Mouse (Mus musculus) midbrain, embryonic 11.5 days (tissue): ENCODE measurements around the gene Hist2h4. TPM values are rescaled to one million over a fixed set of nuclear protein-coding genes. Genes with fewer than 3 reads are reported as not detected.

ENCODE experiments used
- ATAC-seq: fragments of 200-750 bp; cut with Nextera tagmentation; 2 replicates; pipeline ENCODE4 v1.8.0; 2017; ENCODE audit warnings: moderate TSS enrichment, moderate library complexity; ENCODE audit not compliant: low FRiP score
- DNase-seq: peaks from one replicate; pipeline ENCODE4 v3.0.0; 2015; ENCODE audit warnings: low spot score; ENCODE audit errors: missing footprints
- H3K27ac ChIP-seq: fragments of 300-500 bp; sonication (generic); 2 replicates; pipeline ENCODE4 v1.5.1; 2014; ENCODE audit warnings: low read depth, low read length
- H3K27me3 ChIP-seq: fragments of 300-500 bp; sonication (generic); 2 replicates; pipeline ENCODE4 v1.6.1; 2014; ENCODE audit warnings: mild to moderate bottlenecking, low read length, moderate library complexity, mixed read lengths; ENCODE audit not compliant: control insufficient read depth, insufficient read depth
- H3K36me3 ChIP-seq: fragments of 300-500 bp; sonication (generic); 2 replicates; pipeline ENCODE4 v1.6.1; 2014; ENCODE audit warnings: mild to moderate bottlenecking, low read length, moderate library complexity, mixed read lengths; ENCODE audit not compliant: control insufficient read depth, insufficient read depth
- H3K4me1 ChIP-seq: fragments of 300-500 bp; sonication (generic); 2 replicates; pipeline ENCODE4 v1.6.1; 2014; ENCODE audit warnings: low read length; ENCODE audit not compliant: control insufficient read depth, insufficient read depth
- H3K4me2 ChIP-seq: fragments of 300-500 bp; sonication (generic); 2 replicates; pipeline ENCODE4 v1.6.1; 2014; ENCODE audit warnings: mild to moderate bottlenecking, moderate library complexity
- H3K4me3 ChIP-seq: fragments of 300-500 bp; sonication (generic); 2 replicates; pipeline ENCODE4 v1.5.1; 2014; ENCODE audit warnings: low read depth, low read length
- H3K9ac ChIP-seq: fragments of 300-500 bp; sonication (generic); 2 replicates; pipeline ENCODE4 v1.6.1; 2014; ENCODE audit warnings: low read length
- H3K9me3 ChIP-seq: fragments of 300-500 bp; sonication (generic); 2 replicates; pipeline ENCODE4 v1.6.1; 2016; ENCODE audit warnings: low read length; ENCODE audit not compliant: control insufficient read depth
- WGBS: fragments of 180-500 bp; shearing (Covaris S2); extraction: QIAGEN DNeasy Blood & Tissue Kit; methylation state at CpG from one replicate; pipeline ENCODE4 v1.1.7; 2014; 5-methylcytosine and 5-hydroxymethylcytosine counted together
- polyA plus RNA-seq: library from polyadenylated mRNA; unstranded; fragments of >200 nt; fragmentation: Nextera tagmentation; extraction: Ambion mirVana; gene quantifications from 2 replicates; pipeline ENCODE4 v1.2.1, GENCODE M21; 2014

The Hist2h4 gene
- polyA plus RNA-seq, 1 experiment from 2014 or later, result 5.4 TPM

DNA sequence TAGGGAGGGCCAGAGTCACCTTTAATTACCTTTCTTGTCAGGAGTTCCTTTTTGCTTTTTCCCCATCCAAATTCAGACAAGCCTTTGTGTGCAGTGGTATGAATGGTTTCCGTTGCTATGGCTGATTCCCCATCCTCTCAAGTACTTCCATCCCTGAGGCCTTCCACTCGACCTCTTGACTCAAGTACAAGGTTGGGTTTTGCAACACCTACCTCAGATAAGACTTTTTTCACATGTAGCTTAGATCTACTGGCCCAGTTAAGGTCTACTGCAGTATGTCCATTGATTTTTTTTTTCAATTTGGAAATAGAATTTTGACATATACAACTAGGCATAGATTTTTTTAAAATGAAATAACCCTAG, 31.4 kb downstream of the Hist2h4 start:
- H3K4me1 ChIP-seq, result no peaks in the 10 kb centered on the region
- DNase-seq, result no peak
- H3K9me3 ChIP-seq, result no peaks in the 10 kb centered on the region
- H3K4me3 ChIP-seq, result no peak overlapping the region
- H3K9ac ChIP-seq, result no peak overlapping the region
- H3K4me2 ChIP-seq, result no peak overlapping the region
- no peak overlapping the region for H3K27ac ChIP-seq
- H3K27me3 ChIP-seq, result no peaks in the 10 kb centered on the region
- H3K36me3 ChIP-seq, result no peaks in the 10 kb centered on the region
- ATAC-seq, result no peak
- WGBS, result 62% methylated on average over 2 of the region's 2 CpGs

DNA sequence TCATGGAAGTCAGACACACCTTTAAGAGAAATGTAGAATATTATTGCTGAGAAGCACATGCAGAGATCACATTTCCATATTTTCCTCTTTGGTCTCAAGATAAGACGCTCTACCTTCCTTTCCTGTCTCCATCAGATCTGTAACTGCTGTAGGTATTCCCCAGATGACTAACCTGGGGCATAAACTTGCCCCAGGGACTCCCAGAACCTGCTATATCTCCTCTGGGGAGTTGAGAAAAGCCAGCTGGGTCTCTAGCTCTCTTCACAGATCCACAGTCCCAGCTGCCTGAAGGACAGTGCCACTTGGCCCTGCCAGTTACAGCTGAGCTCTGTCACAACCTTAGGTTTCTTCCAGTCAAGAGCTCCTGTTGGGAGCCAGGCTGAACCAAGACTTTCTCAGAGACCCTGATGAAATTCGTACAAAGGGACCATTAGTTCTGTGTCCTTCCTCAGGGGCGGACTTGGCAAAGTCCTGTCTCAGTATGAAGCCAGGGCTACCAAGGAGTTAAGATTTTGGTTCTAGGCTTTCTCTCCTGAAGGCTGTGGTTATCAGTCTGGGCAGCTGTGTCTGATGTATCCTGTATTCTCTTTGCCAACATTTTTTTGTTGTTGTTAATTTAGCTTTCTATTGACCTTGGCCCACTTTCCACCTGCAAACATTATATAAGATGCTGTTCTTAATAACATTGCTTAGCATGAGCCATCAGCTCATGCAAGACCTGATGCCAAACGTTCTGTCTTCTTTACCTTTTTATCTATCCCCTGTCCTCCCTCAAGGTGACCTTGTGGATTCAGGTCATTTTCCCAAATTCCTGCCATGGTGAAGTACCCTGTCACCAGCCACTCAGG, 32.0 kb downstream of the Hist2h4 start:
- Histone ChIP-seq H3K9me3 (no peaks in the 10 kb centered on the region), H3K27me3 (no peaks in the 10 kb centered on the region), H3K4me3 (no peak overlapping the region), H3K27ac (no peak overlapping the region), H3K4me1 (peaks cover under 1% of the 10 kb centered on the region; the same call in 1 of the 2 replicates), H3K9ac (no peak overlapping the region), H3K4me2 (no peak overlapping the region), H3K36me3 (no peaks in the 10 kb centered on the region)
- no peak for DNase-seq
- 78% methylated on average over 4 of the region's 4 CpGs for WGBS
- ATAC-seq, result no peak

DNA sequence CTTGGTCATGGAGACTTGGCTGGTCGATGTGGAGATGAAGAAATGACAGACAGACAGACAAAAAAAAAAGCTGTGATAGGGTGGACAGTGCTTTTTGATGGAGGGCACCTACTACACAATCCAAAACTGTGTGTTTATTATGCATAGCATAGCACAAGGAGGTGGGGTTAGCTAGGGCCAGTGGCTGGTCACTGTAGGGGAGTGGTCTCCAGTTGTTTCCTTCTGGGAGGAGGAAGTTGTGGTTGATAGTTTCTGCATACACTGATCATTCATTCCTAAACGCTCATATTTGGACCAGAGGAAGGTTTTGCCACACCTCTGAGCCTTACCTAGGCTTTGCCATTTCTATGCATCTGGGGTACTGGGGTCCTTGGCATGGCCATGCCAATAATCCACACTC, 32.7 kb downstream of the Hist2h4 start:
- Histone ChIP-seq H3K9ac (no peak overlapping the region), H3K4me2 (no peak overlapping the region), H3K9me3 (no peaks in the 10 kb centered on the region), H3K36me3 (no peaks in the 10 kb centered on the region), H3K4me1 (peaks cover 5% of the 10 kb centered on the region; the same call in 1 of the 2 replicates), H3K4me3 (no peak overlapping the region), H3K27me3 (no peaks in the 10 kb centered on the region), H3K27ac (no peak overlapping the region)
- WGBS, result 79% methylated on average over 2 of the region's 2 CpGs
- ATAC-seq (no peak), DNase-seq (no peak)

DNA sequence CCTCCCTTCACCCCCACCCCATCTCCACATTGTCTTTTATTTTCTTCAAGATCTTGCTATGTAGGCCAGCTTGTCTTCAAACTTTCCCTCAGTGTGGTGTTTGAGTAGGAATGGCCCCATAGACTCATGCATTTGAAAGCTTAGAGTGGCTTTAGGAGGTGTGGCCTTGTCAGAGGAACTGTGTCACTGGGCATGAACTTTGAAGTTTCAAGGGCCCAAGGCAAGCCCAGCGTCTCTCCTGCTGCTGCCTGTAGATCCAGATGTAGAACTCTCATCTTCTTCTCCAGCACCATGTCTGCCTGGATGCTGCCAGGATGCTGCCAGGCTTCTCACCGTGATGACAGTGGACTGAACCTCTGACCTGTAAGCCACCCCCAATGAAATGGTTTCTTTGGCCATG, 34.3 kb downstream of the Hist2h4 start:
- ATAC-seq, result no peak
- no peak overlapping the region for H3K9ac ChIP-seq
- DNase-seq, result no peak
- 87% methylated on average over 2 of the region's 2 CpGs for WGBS
- no peak overlapping the region for H3K4me3 ChIP-seq
- H3K27ac ChIP-seq, result no peak overlapping the region
- no peaks in the 10 kb centered on the region for H3K27me3 ChIP-seq
- H3K36me3 ChIP-seq, result no peaks in the 10 kb centered on the region
- no peaks in the 10 kb centered on the region for H3K9me3 ChIP-seq
- peaks cover 7% of the 10 kb centered on the region; the same call in 1 of the 2 replicates for H3K4me1 ChIP-seq
- no peak overlapping the region for H3K4me2 ChIP-seq

DNA sequence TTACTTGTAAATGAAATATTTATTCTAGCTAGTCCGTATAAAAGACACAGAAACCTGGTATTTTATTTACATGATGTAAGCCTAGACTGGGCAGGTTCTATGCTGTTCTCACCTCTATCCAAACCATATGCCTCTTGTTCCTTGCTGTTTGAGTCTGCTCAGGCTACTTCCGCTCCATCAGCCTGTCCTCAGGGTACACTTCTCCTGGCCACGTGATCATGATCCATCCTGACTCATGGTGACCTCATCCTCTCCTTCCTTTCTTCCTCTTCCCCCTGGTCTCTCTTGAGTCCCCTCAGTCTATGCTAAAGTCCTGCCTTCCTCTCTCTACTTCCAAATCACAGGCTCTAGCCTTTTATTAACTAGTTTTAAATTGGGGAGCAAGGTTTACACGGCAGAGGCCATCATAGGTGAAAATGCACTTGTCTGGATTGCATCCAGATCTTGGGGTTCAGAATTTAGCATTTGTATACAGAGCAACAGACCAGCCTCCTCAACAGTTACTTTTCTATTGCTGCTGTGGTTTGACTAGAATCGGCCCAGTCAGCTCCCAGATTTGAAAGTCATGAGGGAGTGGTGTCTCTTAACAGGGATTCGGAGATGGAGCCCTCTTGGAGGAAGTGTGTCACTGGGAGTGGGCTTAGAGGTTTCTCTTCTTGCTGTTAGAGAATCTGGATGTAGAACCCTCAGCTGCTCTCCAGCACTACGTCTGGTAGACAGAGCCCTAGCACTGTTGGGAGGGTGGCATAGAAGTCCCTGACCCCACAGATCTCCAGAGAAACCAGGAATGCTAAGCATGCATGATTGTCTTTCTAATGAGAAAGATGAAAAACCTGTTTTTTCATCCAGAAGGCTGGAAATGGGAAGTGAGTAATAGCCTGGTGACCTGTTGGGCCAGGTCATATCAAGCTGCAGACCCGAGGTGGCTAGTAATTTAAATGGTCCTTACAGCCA, 36.1 kb downstream of the Hist2h4 start:
- no peak overlapping the region for H3K9ac ChIP-seq
- H3K27ac ChIP-seq, result no peak overlapping the region
- no peaks in the 10 kb centered on the region for H3K27me3 ChIP-seq
- 76% methylated on average over 8 of the region's 8 CpGs for WGBS
- H3K9me3 ChIP-seq, result no peaks in the 10 kb centered on the region
- DNase-seq (no peak), ATAC-seq (no peak)
- H3K4me1 ChIP-seq, result peaks cover 15% of the 10 kb centered on the region; the same call in 1 of the 2 replicates
- H3K4me3 ChIP-seq, result no peak overlapping the region
- no peak overlapping the region for H3K4me2 ChIP-seq
- H3K36me3 ChIP-seq, result no peaks in the 10 kb centered on the region

DNA sequence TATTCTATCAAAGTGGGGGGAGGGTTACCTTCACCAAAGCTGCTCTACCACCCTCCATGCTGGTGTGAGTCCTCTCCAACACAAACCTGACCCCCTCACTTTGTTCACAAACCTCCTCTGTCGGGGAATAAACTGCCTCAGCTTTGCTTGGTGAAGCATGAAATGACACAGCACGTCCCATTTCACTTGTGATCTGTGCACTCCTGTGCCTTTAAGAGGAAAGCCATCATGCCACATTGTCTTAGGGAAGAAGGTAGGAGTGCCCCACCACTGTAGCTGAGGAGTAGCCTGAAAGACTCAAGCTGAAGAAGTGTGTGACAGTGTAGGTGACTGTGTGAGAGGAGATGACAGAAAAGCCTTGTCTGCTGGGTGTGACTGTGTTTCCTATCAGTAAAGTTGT, 37.7 kb downstream of the Hist2h4 start:
- ATAC-seq (no peak), DNase-seq (no peak)
- H3K4me1 ChIP-seq, result peaks cover 21% of the 10 kb centered on the region
- no peak overlapping the region for H3K4me2 ChIP-seq
- no peaks in the 10 kb centered on the region for H3K27me3 ChIP-seq
- peak overlapping the region; percentile 18 for H3K9ac ChIP-seq
- WGBS, result 15% methylated on average over 2 of the region's 2 CpGs
- no peaks in the 10 kb centered on the region for H3K9me3 ChIP-seq
- H3K27ac ChIP-seq, result no peak overlapping the region
- H3K36me3 ChIP-seq, result no peaks in the 10 kb centered on the region
- no peak overlapping the region for H3K4me3 ChIP-seq

DNA sequence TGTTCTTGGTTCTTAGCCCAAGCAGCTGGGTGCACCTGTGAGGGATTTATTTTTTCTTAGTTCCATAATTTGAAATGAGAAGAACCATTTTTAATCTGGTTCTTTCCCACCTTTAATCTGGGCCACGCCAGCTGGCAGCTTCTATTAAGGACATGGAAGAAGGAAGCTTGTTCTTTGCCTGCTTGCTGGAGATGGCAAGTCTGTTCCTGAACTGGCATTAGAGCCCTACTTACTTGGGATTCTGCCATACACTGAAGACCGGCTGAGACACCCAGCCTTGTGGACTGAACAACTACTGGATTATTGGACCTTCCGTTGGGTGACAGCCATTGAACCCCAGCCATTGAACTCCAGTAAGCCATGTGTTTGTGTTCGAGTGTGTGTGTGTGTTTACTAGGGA, 40.3 kb downstream of the Hist2h4 start:
- Histone ChIP-seq H3K27ac (no peak overlapping the region), H3K9ac (no peak overlapping the region)
- ATAC-seq, result no peak

DNA sequence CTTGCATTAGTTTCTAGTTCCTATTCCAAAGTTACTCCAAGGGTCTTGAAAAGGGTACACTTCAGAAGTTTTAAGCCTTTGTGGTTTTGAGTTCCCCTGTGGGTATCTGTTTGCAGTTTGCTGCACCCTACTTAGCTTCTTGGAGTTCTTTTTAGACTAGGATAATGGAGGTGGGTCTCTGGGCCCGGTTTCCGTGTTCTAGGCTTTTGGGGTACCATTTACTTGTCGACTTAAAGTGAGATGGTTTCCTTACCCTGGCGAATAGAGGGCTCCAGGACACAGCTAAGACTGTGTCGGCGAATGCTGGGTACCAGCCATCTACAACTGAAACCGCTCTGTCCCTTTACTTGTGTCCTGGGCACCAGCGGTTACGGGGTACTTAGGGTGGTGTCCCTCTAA, 41.5 kb downstream of the Hist2h4 start:
- Histone ChIP-seq H3K4me1 (peaks cover 26% of the 10 kb centered on the region), H3K9me3 (no peaks in the 10 kb centered on the region), H3K4me2 (peak overlapping the region; percentile 85), H3K4me3 (peak overlapping the region; percentile 60), H3K27me3 (no peaks in the 10 kb centered on the region), H3K27ac (peak overlapping the region; percentile 96), H3K9ac (peak overlapping the region; percentile 94), H3K36me3 (no peaks in the 10 kb centered on the region)
- WGBS, result 14% methylated on average over 9 of the region's 9 CpGs
- ATAC-seq, result no peak
- DNase-seq, result peak; percentile 93

More for the DNA sequence above, 40.3 kb downstream of the Hist2h4 start:
- 89% methylated on average over 4 of the region's 4 CpGs for WGBS
- peaks cover 26% of the 10 kb centered on the region for H3K4me1 ChIP-seq
- no peaks in the 10 kb centered on the region for H3K36me3 ChIP-seq
- H3K4me2 ChIP-seq, result peak overlapping the region; percentile 5
- no peak for DNase-seq
- no peaks in the 10 kb centered on the region for H3K27me3 ChIP-seq
- no peak overlapping the region for H3K4me3 ChIP-seq
- no peaks in the 10 kb centered on the region for H3K9me3 ChIP-seq
